22 mouse cellular contexts compared by ENCODE assay signal in the genomic region with DNA sequence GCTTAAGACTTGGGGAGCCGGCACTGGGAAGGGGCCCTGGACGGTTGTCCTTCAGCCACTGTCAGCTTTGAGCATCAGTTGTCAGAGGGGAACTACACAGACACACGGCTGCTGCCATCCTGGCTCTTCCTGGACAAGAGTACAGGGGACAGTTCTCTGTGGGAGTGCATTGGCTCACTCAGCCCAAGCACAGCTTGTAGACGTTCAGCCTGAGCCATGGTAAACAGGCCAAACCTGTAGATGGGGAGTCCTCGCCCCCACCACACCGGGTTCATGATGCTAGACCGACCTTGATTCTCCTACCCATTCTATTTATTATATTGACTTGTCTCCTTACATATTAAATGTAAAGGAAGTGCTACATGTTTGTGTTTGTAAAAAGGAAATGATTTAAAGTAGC. TPM values are rescaled to one million over a fixed set of nuclear protein-coding genes. Genes with fewer than 3 reads are reported as not detected.
DNase-seq lines count a peak whose midpoint lies in the region; ATAC-seq and TF ChIP-seq lines count a peak whose summit lies in the region.
"Had no signal": no experiment of that assay in that cellular context is flagged by ENCODE, and none has a peak within 500 bp of the region (broad histone marks: within the 10 kb centered on the region; RNA-seq: fewer than 3 reads in every experiment).

No protein-coding gene starts in this region.

- no peak overlapping the region for H3K27ac ChIP-seq in cerebellum, adult 2 months (ENCODE audit: insufficient read depth, low read length)
- no peak overlapping the region for H3K27ac ChIP-seq in midbrain, embryonic 11.5 days (ENCODE audit: low read depth, low read length)
- H3K27ac ChIP-seq in midbrain, embryonic 15.5 days, result no peak overlapping the region
- no peak overlapping the region for H3K27ac ChIP-seq in heart, embryonic 11.5 days (ENCODE audit: low read depth, low read length)
- H3K27ac ChIP-seq: embryonic facial prominence, embryonic 15.5 days; forebrain, embryonic 10.5 days; heart, embryonic 13.5 days; hindbrain, embryonic 15.5 days had no signal

- H3K36me3 ChIP-seq in midbrain, embryonic 11.5 days (ENCODE audit: control insufficient read depth, insufficient read depth, low read length), result no peaks in the 10 kb centered on the region; the same call in 1 of the 2 replicates
- H3K36me3 ChIP-seq in midbrain, embryonic 15.5 days (replicated peaks), result no peaks in the 10 kb centered on the region; the same call in 1 of the 2 replicates
- peaks cover 33% of the 10 kb centered on the region for H3K36me3 ChIP-seq in heart, embryonic 11.5 days (ENCODE audit: control insufficient read depth, insufficient read depth, low read length)
- H3K36me3 ChIP-seq: hindbrain, embryonic 15.5 days had no signal

- no peaks in the 10 kb centered on the region for H3K9me3 ChIP-seq in midbrain, embryonic 11.5 days (ENCODE audit: control insufficient read depth, low read length)
- no peaks in the 10 kb centered on the region for H3K9me3 ChIP-seq in midbrain, embryonic 15.5 days
- H3K9me3 ChIP-seq in heart, embryonic 11.5 days (replicated peaks; ENCODE audit: control insufficient read depth, low read length), result no peaks in the 10 kb centered on the region
- H3K9me3 ChIP-seq: embryonic facial prominence, embryonic 15.5 days; forebrain, embryonic 10.5 days; heart, embryonic 13.5 days; hindbrain, embryonic 15.5 days had no signal

- no peak for TF ChIP-seq POLR2A in cerebellum, adult 2 months (IDR thresholded peaks at IDR 0.05; ENCODE audit: borderline replicate concordance, insufficient read depth, low read length)

- no peak overlapping the region for H3K9ac ChIP-seq in midbrain, embryonic 11.5 days (ENCODE audit: low read length)
- no peak overlapping the region for H3K9ac ChIP-seq in midbrain, embryonic 15.5 days
- no peak overlapping the region for H3K9ac ChIP-seq in heart, embryonic 11.5 days (ENCODE audit: low read depth, low read length)
- H3K9ac ChIP-seq: embryonic facial prominence, embryonic 15.5 days; heart, embryonic 13.5 days; hindbrain, embryonic 15.5 days had no signal

- DNase-seq in cerebellum, adult 2 months, result peak; percentile 45 to 65
- DNase-seq in cerebellum, adult 8-10 months, result no peak
- DNase-seq in midbrain, embryonic 11.5 days (ENCODE audit: low spot score, missing footprints), result peak; percentile 77
- DNase-seq in cerebellum, postnatal 25 days, result peak; percentile 61 to 67
- DNase-seq: adrenal gland, adult 2 months; adrenal gland, postnatal 25 days; embryo, embryonic 11 days; gastrocnemius, postnatal 14 days; heart, postnatal 36 days; kidney, adult 2 months had no signal

- peaks cover 11% of the 10 kb centered on the region for H3K4me1 ChIP-seq in cerebellum, adult 2 months (ENCODE audit: control insufficient read depth, insufficient read depth, low read length)
- H3K4me1 ChIP-seq in midbrain, embryonic 11.5 days (ENCODE audit: control insufficient read depth, insufficient read depth, low read length), result peaks cover 12% of the 10 kb centered on the region
- no peaks in the 10 kb centered on the region for H3K4me1 ChIP-seq in midbrain, embryonic 15.5 days
- no peaks in the 10 kb centered on the region for H3K4me1 ChIP-seq in heart, embryonic 11.5 days (ENCODE audit: control insufficient read depth, insufficient read depth, low read length)
- H3K4me1 ChIP-seq: embryonic facial prominence, embryonic 15.5 days; heart, embryonic 13.5 days; hindbrain, embryonic 15.5 days had no signal

- no peak for ATAC-seq in midbrain, embryonic 11.5 days (ENCODE audit: low FRiP score)
- no peak for ATAC-seq in midbrain, embryonic 15.5 days (replicated peaks)
- ATAC-seq in heart, embryonic 11.5 days (replicated peaks; ENCODE audit: insufficient number of reproducible peaks, low FRiP score, low TSS enrichment), result no peak
- ATAC-seq: activated CD4-positive, CD25-positive, alpha-beta regulatory T cell, adult 4 months; forebrain, embryonic 16.5 days; intestine, embryonic 16.5 days; Patski had no signal

- TF ChIP-seq CTCF in cerebellum, adult 2 months (IDR thresholded peaks at IDR 0.05; ENCODE audit: borderline replicate concordance, insufficient read depth, low read depth, low read length), result no peak

- WGBS in cerebellum, adult 2 months, result 13% methylated on average over 7 of the region's 7 CpGs
- WGBS in midbrain, embryonic 11.5 days, result 82% methylated on average over 7 of the region's 7 CpGs
- 91% methylated on average over 7 of the region's 7 CpGs for WGBS in midbrain, embryonic 15.5 days
- WGBS in heart, embryonic 11.5 days (ENCODE audit: insufficient replicate concordance), result 80% methylated on average over 7 of the region's 7 CpGs

- no peaks in the 10 kb centered on the region for H3K27me3 ChIP-seq in cerebellum, adult 2 months (ENCODE audit: control insufficient read depth, insufficient read depth, low read length)
- H3K27me3 ChIP-seq in midbrain, embryonic 11.5 days (ENCODE audit: control insufficient read depth, insufficient read depth, low read length), result peaks cover 4% of the 10 kb centered on the region
- H3K27me3 ChIP-seq in midbrain, embryonic 15.5 days (replicated peaks), result no peaks in the 10 kb centered on the region
- no peaks in the 10 kb centered on the region for H3K27me3 ChIP-seq in heart, embryonic 11.5 days (ENCODE audit: control insufficient read depth, insufficient read depth, low read length)
- H3K27me3 ChIP-seq: CH12.LX; embryonic facial prominence, embryonic 15.5 days; heart, embryonic 13.5 days; hindbrain, embryonic 15.5 days; Patski had no signal

- no peak overlapping the region for H3K4me2 ChIP-seq in midbrain, embryonic 11.5 days
- H3K4me2 ChIP-seq in midbrain, embryonic 15.5 days, result no peak overlapping the region
- H3K4me2 ChIP-seq in heart, embryonic 11.5 days, result no peak overlapping the region
- H3K4me2 ChIP-seq: embryonic facial prominence, embryonic 15.5 days; heart, embryonic 13.5 days; hindbrain, embryonic 15.5 days had no signal

- H3K4me3 ChIP-seq in cerebellum, adult 2 months (replicated peaks; ENCODE audit: insufficient read depth, low read depth, low read length), result no peak overlapping the region
- no peak overlapping the region for H3K4me3 ChIP-seq in midbrain, embryonic 11.5 days (ENCODE audit: low read depth, low read length)
- no peak overlapping the region for H3K4me3 ChIP-seq in midbrain, embryonic 15.5 days
- no peak overlapping the region for H3K4me3 ChIP-seq in heart, embryonic 11.5 days (ENCODE audit: low read depth, low read length)
- H3K4me3 ChIP-seq: embryonic facial prominence, embryonic 15.5 days; erythroblast, embryonic 14.5 days; forebrain, embryonic 10.5 days; heart, embryonic 13.5 days; hindbrain, embryonic 15.5 days had no signal

RNA-seq across cellular contexts. Expression of a gene that starts 42.4 kb away (rescaled TPM):
- 108 and 110 TPM in 2 replicates for polyA plus RNA-seq in cerebellum, adult 2 months (2012; rRNA removed)
- polyA plus RNA-seq in midbrain, embryonic 11.5 days (2014; fragmentation: Nextera tagmentation; extraction: Ambion mirVana), result 275 and 291 TPM in 2 replicates
- 180 and 195 TPM in 2 replicates for polyA plus RNA-seq in midbrain, embryonic 15.5 days (2015; fragmentation: Nextera tagmentation; extraction: Ambion mirVana)
- 201 and 216 TPM in 2 replicates for polyA plus RNA-seq in heart, embryonic 11.5 days (2014; fragmentation: Nextera tagmentation; extraction: Ambion mirVana)
